Mouse (Mus musculus) kidney, adult 2 months (tissue): ENCODE results near the gene Fam181a. TPM values are rescaled to one million over a fixed set of nuclear protein-coding genes. Genes with fewer than 3 reads are reported as not detected.
A peak's percentile ranks its signal among the peaks of the same experiment; 100 is the strongest.

Source experiments
- DNase-seq: peaks from one replicate; pipeline ENCODE4 v3.0.0; 2021
- H3K27ac ChIP-seq: fragments of 200-500 bp; 2 replicates; pipeline ENCODE4 v1.5.1; 2012; ENCODE audit warnings: low read depth, low read length, control low read depth, inconsistent platforms; ENCODE audit not compliant: insufficient read depth
- H3K27me3 ChIP-seq: fragments of 200-500 bp; replicated peaks from 2 replicates; pipeline ENCODE4 v1.6.1; 2012; ENCODE audit warnings: mild to moderate bottlenecking, moderate library complexity, low read length, inconsistent platforms; ENCODE audit not compliant: control insufficient read depth, insufficient read depth
- H3K36me3 ChIP-seq: fragments of 200-500 bp; 2 replicates; pipeline ENCODE4 v1.6.1; 2012; ENCODE audit warnings: mild to moderate bottlenecking, moderate library complexity, low read length, inconsistent platforms; ENCODE audit not compliant: control insufficient read depth, insufficient read depth
- H3K4me1 ChIP-seq: fragments of 200-500 bp; 2 replicates; pipeline ENCODE4 v1.6.1; 2011; ENCODE audit warnings: low read length; ENCODE audit not compliant: control insufficient read depth, insufficient read depth
- H3K4me3 ChIP-seq: fragments of 200-500 bp; 2 replicates; pipeline ENCODE4 v1.5.1; 2011; ENCODE audit warnings: mild to moderate bottlenecking, low read depth, low read length, control low read depth; ENCODE audit not compliant: insufficient read depth
- CTCF ChIP-seq: fragments of 200-500 bp; conservative IDR thresholded peaks from 2 replicates; pipeline ENCODE4 v1.5.1; 2011; ENCODE audit warnings: low read depth, mild to moderate bottlenecking, control low read depth, low read length, moderate library complexity, mixed read lengths; ENCODE audit not compliant: insufficient read depth, insufficient read length
- POLR2A ChIP-seq: fragments of 200-500 bp; IDR thresholded peaks from one replicate; pipeline ENCODE4 v1.6.1; 2011; ENCODE audit warnings: low read depth, low read length, control low read depth
- WGBS: fragments of 180-500 bp; shearing (Covaris S2); methylation state at CpG from one replicate; pipeline ENCODE4 v1.1.7; 2018; 5-methylcytosine and 5-hydroxymethylcytosine counted together
- polyA plus RNA-seq: library from polyadenylated mRNA; depleted of rRNA; stranded (reverse); fragments of >200 nt; gene quantifications from 2 replicates; pipeline ENCODE4 v1.2.3, GENCODE M21; 2012

Fam181a gene
- polyA plus RNA-seq, 1 experiment: 0.05 TPM

DNA sequence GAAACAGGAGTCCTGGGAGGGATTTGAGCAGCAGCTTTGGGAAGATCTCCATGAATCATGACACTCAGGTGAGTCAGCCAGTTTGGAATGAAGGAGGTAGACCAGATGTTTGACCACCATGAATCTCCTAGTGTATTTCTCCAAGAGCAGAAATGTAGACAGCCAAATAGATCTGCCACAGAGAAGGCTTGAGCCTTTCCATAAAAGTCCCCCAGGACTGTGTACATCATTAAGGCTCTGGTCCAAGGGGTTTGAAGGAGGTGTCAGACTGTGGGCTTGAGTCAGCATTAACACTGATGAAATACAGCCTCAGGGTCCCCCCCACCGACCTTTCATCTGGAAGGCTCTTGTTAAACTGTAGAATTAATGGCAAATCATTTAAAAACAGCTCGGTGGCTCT is 29.3 kb upstream of the Fam181a start:
- Histone ChIP-seq H3K36me3 (no peaks in the 10 kb centered on the region), H3K4me1 (peaks cover 14% of the 10 kb centered on the region; the same call in 1 of the 2 replicates), H3K27ac (no peak overlapping the region), H3K4me3 (no peak overlapping the region), H3K27me3 (no peaks in the 10 kb centered on the region)
- no peak for DNase-seq
- WGBS: 25% methylated on average over 2 of the region's 2 CpGs
- no peak for TF ChIP-seq CTCF
- TF ChIP-seq POLR2A: no peak

GRCm38 (mm10) chr12:103281912-103282311 is 28.9 kb upstream of the Fam181a start:
- Histone ChIP-seq H3K27ac (no peak overlapping the region), H3K4me3 (no peak overlapping the region), H3K36me3 (no peaks in the 10 kb centered on the region), H3K27me3 (no peaks in the 10 kb centered on the region), H3K4me1 (peaks cover 14% of the 10 kb centered on the region; the same call in 1 of the 2 replicates)
- 23% methylated on average over 4 of the region's 4 CpGs for WGBS
- peak; percentile 95 for DNase-seq
- TF ChIP-seq POLR2A (no peak), CTCF (no peak)

GRCm38 (mm10) chr12:103282936-103283335 is 27.8 kb upstream of the Fam181a start:
- Histone ChIP-seq H3K36me3 (no peaks in the 10 kb centered on the region), H3K27me3 (no peaks in the 10 kb centered on the region), H3K4me3 (no peak overlapping the region), H3K27ac (no peak overlapping the region), H3K4me1 (peaks cover 14% of the 10 kb centered on the region; the same call in 1 of the 2 replicates)
- 61% methylated on average over 6 of the region's 6 CpGs for WGBS
- no peak for TF ChIP-seq POLR2A
- TF ChIP-seq CTCF: no peak
- DNase-seq: peak; percentile 28

DNA sequence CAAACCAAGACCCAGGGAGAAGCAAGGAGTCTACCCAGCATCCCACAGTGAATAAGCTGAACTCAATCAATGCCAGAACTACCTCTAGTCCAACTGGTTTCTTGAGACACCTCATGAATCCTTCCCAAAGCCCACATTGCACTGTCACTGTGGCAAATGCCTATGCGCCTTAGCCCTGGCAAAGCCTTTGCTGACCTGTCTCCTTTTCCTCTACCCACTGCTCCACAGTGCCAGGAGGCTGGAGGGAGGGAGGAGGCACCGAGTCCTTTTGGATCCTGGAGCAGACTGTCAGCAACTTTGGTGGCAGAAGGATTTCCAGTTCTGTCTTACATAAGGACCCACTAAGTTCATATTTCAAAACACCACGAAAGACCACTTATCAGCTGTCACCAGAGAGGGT is 27.4 kb upstream of the Fam181a start:
- 57% methylated on average over 3 of the region's 3 CpGs for whole genome bisulfite sequencing

GRCm38 (mm10) chr12:103287276-103287675 is 23.5 kb upstream of the Fam181a start:
- TF ChIP-seq POLR2A: no peak
- TF ChIP-seq CTCF: no peak
- DNase-seq: no peak
- H3K27ac ChIP-seq: no peak overlapping the region
- WGBS: 66% methylated on average over 4 of the region's 4 CpGs
- H3K4me1 ChIP-seq: peaks cover 10% of the 10 kb centered on the region; the same call in 1 of the 2 replicates
- no peaks in the 10 kb centered on the region for H3K27me3 ChIP-seq
- H3K4me3 ChIP-seq: no peak overlapping the region
- no peaks in the 10 kb centered on the region for H3K36me3 ChIP-seq

More for the DNA sequence above, 27.4 kb upstream of the Fam181a start:
- Histone ChIP-seq H3K27ac (no peak overlapping the region), H3K27me3 (no peaks in the 10 kb centered on the region), H3K4me3 (no peak overlapping the region), H3K4me1 (peaks cover 14% of the 10 kb centered on the region; the same call in 1 of the 2 replicates), H3K36me3 (no peaks in the 10 kb centered on the region)
- TF ChIP-seq CTCF (no peak), POLR2A (no peak)
- peak; percentile 76 for DNase-seq

DNA sequence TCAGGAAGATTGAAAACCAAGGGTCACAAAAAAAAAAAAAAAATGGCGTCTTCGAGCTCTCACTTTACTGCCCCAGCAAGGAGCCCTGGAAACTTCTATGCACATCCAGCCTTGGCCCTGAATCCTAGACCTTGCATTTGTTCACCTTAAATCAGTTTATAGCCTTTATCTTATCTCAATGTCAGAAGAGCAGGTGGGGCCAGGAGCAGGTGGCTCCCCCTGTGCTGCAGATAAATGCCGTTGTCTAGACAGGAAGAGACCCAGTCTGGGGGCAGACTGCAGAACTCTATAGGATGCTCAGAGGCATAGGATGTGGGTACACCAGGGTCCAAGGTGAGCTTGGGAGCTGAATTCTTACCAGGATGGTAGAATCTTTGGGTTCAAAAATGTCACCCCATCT is 18.4 kb upstream of the Fam181a start:
- TF ChIP-seq CTCF (no peak), POLR2A (no peak)
- Histone ChIP-seq H3K27ac (no peak overlapping the region), H3K36me3 (no peaks in the 10 kb centered on the region), H3K4me3 (no peak overlapping the region), H3K4me1 (no peaks in the 10 kb centered on the region), H3K27me3 (no peaks in the 10 kb centered on the region)
- 80% methylated on average over 3 of the region's 3 CpGs for WGBS
- DNase-seq: no peak

DNA sequence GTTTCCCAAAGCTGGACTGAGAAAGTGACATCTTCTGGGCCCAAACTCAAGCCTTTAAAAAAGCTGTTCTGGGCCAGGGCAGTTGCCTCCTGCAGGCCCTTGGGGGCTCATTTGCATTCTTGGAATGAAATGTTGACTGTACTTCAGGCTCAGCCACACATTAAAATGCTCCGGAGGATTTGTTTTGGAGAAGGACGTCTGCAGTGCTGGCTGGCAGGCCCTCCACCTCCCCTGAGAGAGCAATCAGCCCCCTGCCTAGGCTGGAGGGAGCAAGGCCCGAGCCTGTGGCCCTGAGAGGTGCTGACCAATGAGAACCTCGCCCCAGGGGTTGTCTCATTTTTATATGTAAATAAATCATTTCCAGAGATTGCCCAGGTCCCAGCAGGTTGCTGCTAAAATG is 14.5 kb upstream of the Fam181a start:
- Histone ChIP-seq H3K4me3 (no peak overlapping the region), H3K27me3 (no peaks in the 10 kb centered on the region), H3K27ac (no peak overlapping the region), H3K36me3 (no peaks in the 10 kb centered on the region), H3K4me1 (no peaks in the 10 kb centered on the region)
- TF ChIP-seq CTCF (no peak), POLR2A (no peak)
- WGBS: 18% methylated on average over 4 of the region's 4 CpGs
- DNase-seq: no peak

GRCm38 (mm10) chr12:103300493-103300892 is 10.3 kb upstream of the Fam181a start:
- Histone ChIP-seq H3K4me1 (no peaks in the 10 kb centered on the region), H3K27ac (no peak overlapping the region), H3K27me3 (no peaks in the 10 kb centered on the region), H3K36me3 (no peaks in the 10 kb centered on the region), H3K4me3 (no peak overlapping the region)
- WGBS: 34% methylated on average over 9 of the region's 9 CpGs
- TF ChIP-seq CTCF (no peak), POLR2A (no peak)
- peak; percentile 47 for DNase-seq
